Mouse (Mus musculus): ENCODE measurements around the gene Lgr4. TPM values are rescaled to one million over a fixed set of nuclear protein-coding genes. Genes with fewer than 3 reads are reported as not detected.

The Lgr4 gene
- polyA plus RNA-seq, 1 experiment from 2014 or later, result 20.8 TPM

DNA sequence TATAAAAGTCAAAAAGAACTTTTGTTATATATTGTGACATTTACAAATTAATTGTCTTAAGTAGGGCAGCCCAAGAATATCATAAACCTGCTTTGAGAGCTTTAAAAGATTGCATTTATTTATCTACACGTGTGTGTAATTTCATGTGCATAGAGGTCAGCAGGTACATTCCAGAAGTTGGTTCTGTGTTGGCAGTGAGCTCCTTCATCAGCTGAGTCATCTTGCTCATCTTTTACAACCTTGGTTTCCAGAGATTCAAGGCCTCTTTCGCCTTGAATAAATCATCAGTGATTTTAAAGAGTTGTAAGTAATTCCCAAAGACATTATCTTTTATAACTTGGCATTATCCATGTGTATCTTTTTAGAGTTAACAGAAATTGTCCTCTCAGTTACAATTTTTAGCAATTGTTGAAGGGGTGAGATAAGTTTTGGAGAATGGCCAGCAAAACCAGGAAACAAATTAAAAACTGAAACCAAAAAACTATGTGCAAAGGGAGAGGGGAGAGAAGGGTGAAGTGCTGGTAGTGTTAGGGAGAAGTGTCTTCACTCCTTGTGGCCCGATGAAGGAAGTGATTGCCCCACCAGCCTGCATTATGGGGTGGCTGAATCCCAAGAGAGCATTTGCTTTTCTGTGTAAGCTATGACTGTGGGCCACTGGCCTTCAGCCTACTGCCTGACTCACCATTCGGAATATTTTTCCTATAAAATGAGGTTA, 41.4 kb downstream of the Lgr4 start:
- 73% methylated on average over 4 of the region's 4 CpGs for WGBS
- H3K4me1 ChIP-seq (ENCODE audit: control insufficient read depth in 2 of 2, insufficient read depth in 2 of 2, low read length in 2 of 2), result peaks cover 9 to 52% of the 10 kb centered on the region in 2 experiments

DNA sequence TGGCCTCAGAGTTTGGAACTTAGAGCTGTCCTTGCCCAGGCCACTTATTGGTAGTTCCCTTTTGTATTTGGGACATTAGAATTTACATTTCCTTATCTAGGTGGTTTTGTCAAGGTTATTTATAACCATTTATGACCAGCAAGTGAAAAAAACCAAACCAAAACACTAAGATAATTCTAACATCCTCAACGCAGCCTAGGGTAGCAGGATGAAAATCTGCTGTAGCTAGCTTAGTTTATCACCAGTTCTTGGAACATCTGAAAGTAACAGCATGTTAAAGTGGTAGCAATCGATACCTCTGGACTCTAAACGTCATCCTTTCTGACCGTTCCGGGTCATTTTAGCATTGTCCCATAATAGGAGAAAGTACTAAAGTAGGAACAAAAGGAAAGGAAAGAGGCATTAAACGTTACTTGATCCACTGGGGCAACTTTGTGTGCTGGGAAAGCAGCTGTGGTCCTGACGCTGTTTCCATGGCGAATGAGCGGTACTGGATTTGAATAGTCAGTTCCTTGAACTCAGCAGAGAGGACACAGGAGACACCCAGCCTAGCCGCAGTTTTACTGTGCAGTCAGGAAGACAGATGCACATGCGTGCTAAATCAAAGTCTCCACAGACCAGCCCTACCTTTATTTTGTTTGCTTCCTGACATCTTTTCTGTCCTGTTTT, 42.1 kb downstream of the Lgr4 start:
- 75% methylated on average over 11 of the region's 11 CpGs for WGBS
- ATAC-seq (ENCODE audit: insufficient number of reproducible peaks, insufficient read depth, low FRiP score, low read depth), result no peak
- no peaks in the 10 kb centered on the region for H3K9me3 ChIP-seq (ENCODE audit: control insufficient read depth, low read length)
- H3K36me3 ChIP-seq (ENCODE audit: control insufficient read depth, insufficient read depth, low read length), result no peaks in the 10 kb centered on the region
- no peak overlapping the region for H3K27ac ChIP-seq (replicated peaks in 1 of 2; ENCODE audit: control insufficient read depth in 1 of 2, insufficient read depth in 1 of 2, low read depth in 2 of 2, low read length in 2 of 2)
- H3K27me3 ChIP-seq (ENCODE audit: control insufficient read depth, insufficient read depth, low read length), result no peaks in the 10 kb centered on the region
- H3K9ac ChIP-seq (ENCODE audit: low read length), result no peak overlapping the region
- H3K4me1 ChIP-seq (ENCODE audit: control insufficient read depth in 2 of 2, insufficient read depth in 2 of 2, low read length in 2 of 2), result peaks cover 8 to 51% of the 10 kb centered on the region in 2 experiments
- H3K4me2 ChIP-seq (ENCODE audit: low read length), result no peak overlapping the region
- H3K4me3 ChIP-seq (ENCODE audit: control insufficient read depth in 1 of 2, insufficient read depth in 1 of 2, low read depth in 1 of 2, low read length in 2 of 2), result no peak overlapping the region

More for the DNA sequence above, 41.4 kb downstream of the Lgr4 start:
- H3K36me3 ChIP-seq (ENCODE audit: control insufficient read depth, insufficient read depth, low read length), result no peaks in the 10 kb centered on the region
- no peak overlapping the region for H3K27ac ChIP-seq (replicated peaks in 1 of 2; ENCODE audit: control insufficient read depth in 1 of 2, insufficient read depth in 1 of 2, low read depth in 2 of 2, low read length in 2 of 2)
- H3K4me3 ChIP-seq (ENCODE audit: control insufficient read depth in 1 of 2, insufficient read depth in 1 of 2, low read depth in 1 of 2, low read length in 2 of 2), result no peak overlapping the region
- H3K4me2 ChIP-seq (ENCODE audit: low read length), result no peak overlapping the region
- no peak overlapping the region for H3K9ac ChIP-seq (ENCODE audit: low read length)
- H3K9me3 ChIP-seq (ENCODE audit: control insufficient read depth, low read length), result no peaks in the 10 kb centered on the region
- no peaks in the 10 kb centered on the region for H3K27me3 ChIP-seq (ENCODE audit: control insufficient read depth, insufficient read depth, low read length)
- no peak for ATAC-seq (ENCODE audit: insufficient number of reproducible peaks, insufficient read depth, low FRiP score, low read depth)

DNA sequence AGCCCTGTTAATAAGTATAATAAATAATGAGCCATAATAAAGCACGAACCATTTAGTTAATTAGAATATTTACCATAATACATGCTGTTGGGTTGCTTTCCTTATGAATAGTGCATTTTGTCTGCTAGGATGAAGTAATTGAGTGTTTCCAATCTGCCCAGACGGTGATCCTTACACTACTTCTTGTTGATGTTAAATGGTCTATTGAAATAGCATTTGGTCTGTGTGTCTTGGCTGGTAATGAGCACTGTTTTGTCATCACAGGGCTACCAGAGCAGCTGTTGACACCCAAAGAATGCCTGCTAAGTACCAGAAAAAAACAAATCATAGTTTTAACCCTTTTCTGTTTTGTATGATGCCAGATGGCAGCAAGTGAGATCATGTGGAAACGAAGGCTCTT, 42.8 kb downstream of the Lgr4 start:
- Histone ChIP-seq H3K36me3 (ENCODE audit: control insufficient read depth, insufficient read depth, low read length) (no peaks in the 10 kb centered on the region), H3K27me3 (ENCODE audit: control insufficient read depth, insufficient read depth, low read length) (no peaks in the 10 kb centered on the region), H3K9me3 (ENCODE audit: control insufficient read depth, low read length) (no peaks in the 10 kb centered on the region), H3K4me1 (ENCODE audit: control insufficient read depth in 2 of 2, insufficient read depth in 2 of 2, low read length in 2 of 2) (peaks cover 4 to 44% of the 10 kb centered on the region in 2 experiments), H3K27ac (replicated peaks in 1 of 2; ENCODE audit: control insufficient read depth in 1 of 2, insufficient read depth in 1 of 2, low read depth in 2 of 2, low read length in 2 of 2) (no peak overlapping the region), H3K4me3 (ENCODE audit: control insufficient read depth in 1 of 2, insufficient read depth in 1 of 2, low read depth in 1 of 2, low read length in 2 of 2) (no peak overlapping the region), H3K4me2 (ENCODE audit: low read length) (no peak overlapping the region), H3K9ac (ENCODE audit: low read length) (no peak overlapping the region)
- no peak for ATAC-seq (ENCODE audit: insufficient number of reproducible peaks, insufficient read depth, low FRiP score, low read depth)
- 64% methylated on average over 3 of the region's 3 CpGs for WGBS

DNA sequence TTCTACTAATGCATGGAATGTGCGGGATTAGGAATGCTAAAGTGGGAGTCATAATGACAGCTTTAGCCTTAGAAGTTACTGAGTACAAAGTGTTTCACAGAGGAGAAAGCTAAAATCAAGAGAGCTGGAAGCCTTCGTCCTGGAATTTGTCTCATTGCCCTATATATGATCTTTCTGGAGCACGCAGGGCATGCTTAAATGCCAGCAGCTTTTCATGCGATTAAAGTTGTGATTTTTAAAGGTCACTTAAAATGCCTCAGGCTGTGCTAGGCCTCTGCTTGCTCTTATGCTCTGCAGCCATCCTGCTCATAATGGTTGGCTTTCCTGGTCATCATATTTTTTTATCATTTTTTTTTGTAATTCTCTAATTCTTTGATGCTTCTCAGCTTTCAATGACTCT, 43.7 kb downstream of the Lgr4 start:
- no peaks in the 10 kb centered on the region for H3K9me3 ChIP-seq (ENCODE audit: control insufficient read depth, low read length)
- H3K36me3 ChIP-seq (ENCODE audit: control insufficient read depth, insufficient read depth, low read length), result no peaks in the 10 kb centered on the region
- no peak overlapping the region for H3K4me3 ChIP-seq (ENCODE audit: control insufficient read depth in 1 of 2, insufficient read depth in 1 of 2, low read depth in 1 of 2, low read length in 2 of 2)
- H3K4me1 ChIP-seq (ENCODE audit: control insufficient read depth in 2 of 2, insufficient read depth in 2 of 2, low read length in 2 of 2), result peaks cover 2 to 36% of the 10 kb centered on the region in 2 experiments
- no peak for ATAC-seq (ENCODE audit: insufficient number of reproducible peaks, insufficient read depth, low FRiP score, low read depth)
- no peak overlapping the region for H3K9ac ChIP-seq (ENCODE audit: low read length)
- H3K27ac ChIP-seq (replicated peaks in 1 of 2; ENCODE audit: control insufficient read depth in 1 of 2, insufficient read depth in 1 of 2, low read depth in 2 of 2, low read length in 2 of 2), result no peak overlapping the region; a peak in 1 of 4 replicates
- WGBS, result 59% methylated on average over 4 of the region's 4 CpGs
- no peak overlapping the region for H3K4me2 ChIP-seq (ENCODE audit: low read length)
- no peaks in the 10 kb centered on the region for H3K27me3 ChIP-seq (ENCODE audit: control insufficient read depth, insufficient read depth, low read length)

DNA sequence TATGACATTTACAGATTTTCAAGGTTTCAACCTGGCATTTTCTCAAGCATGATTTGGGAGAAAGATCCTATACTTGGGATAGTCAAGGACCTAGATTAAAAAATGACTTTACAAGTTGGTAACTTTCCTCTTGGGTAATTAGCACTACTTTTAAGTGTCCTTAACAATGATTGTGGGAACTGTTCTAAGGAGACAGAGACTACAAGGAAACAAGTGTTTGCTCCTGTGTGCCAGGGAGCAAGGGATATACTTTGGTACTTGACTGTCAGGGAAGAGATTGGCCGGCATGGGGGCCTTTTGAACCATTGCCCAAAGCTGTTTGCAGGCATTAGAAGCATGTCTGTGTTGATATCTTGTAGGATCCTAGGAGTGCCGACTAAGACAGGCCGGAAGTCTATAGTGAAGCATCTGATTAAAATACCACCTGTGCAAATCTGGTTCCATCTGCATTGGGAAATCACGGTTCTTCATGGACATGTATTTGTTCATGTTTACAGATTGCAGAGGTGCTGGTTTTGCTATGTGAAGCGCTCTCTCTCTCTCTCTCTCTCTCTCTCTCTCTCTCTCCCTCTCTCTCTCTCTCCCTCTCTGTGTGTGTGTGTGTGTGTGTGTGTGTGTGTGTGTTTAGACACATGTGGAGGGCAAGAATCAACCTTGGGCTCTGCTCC, 46.3 kb downstream of the Lgr4 start:
- Histone ChIP-seq H3K36me3 (ENCODE audit: control insufficient read depth, insufficient read depth, low read length) (no peaks in the 10 kb centered on the region), H3K9me3 (ENCODE audit: control insufficient read depth, low read length) (no peaks in the 10 kb centered on the region), H3K4me1 (ENCODE audit: control insufficient read depth in 2 of 2, insufficient read depth in 2 of 2, low read length in 2 of 2) (peaks cover 2 to 35% of the 10 kb centered on the region in 2 experiments), H3K4me2 (ENCODE audit: low read length) (no peak overlapping the region), H3K27me3 (ENCODE audit: control insufficient read depth, insufficient read depth, low read length) (no peaks in the 10 kb centered on the region), H3K27ac (replicated peaks in 1 of 2; ENCODE audit: control insufficient read depth in 1 of 2, insufficient read depth in 1 of 2, low read depth in 2 of 2, low read length in 2 of 2) (no peak overlapping the region), H3K9ac (ENCODE audit: low read length) (no peak overlapping the region), H3K4me3 (ENCODE audit: control insufficient read depth in 1 of 2, insufficient read depth in 1 of 2, low read depth in 1 of 2, low read length in 2 of 2) (no peak overlapping the region)
- WGBS, result 51% methylated on average over 5 of the region's 5 CpGs
- ATAC-seq (ENCODE audit: insufficient number of reproducible peaks, insufficient read depth, low FRiP score, low read depth), result no peak

DNA sequence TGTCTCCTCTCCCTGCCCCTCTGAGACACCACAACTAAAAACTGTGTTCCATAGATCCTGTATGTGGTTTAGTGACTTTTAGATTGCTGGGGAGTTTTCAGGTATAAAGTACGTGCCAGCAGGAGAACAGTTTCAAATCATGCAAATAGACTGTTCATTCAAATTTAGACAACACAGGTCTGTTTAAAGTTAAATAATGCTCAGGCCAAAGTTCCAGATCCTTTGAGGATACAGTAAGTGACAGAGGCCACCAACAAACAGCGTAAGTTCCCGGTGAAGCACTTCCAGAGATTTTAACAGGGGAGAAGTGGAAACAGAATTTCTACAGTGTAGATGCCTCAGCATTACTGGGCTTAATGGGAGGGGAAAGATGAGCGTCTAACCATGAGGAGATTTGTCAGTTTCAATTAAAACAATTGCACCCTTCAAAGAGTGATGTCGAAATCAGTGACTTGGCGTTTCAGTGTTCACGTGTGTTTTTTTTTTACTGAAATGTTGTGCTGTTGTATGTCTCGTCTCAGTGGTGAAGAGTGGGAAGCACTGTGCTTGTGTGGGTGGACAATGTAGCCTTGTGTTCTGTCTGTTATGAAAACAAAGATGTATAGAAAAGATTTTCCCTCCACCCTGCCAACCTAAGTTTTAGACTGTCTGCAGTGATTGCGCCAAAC, 48.4 kb downstream of the Lgr4 start:
- Histone ChIP-seq H3K4me2 (ENCODE audit: low read length) (no peak overlapping the region), H3K9ac (ENCODE audit: low read length) (no peak overlapping the region), H3K27me3 (ENCODE audit: control insufficient read depth, insufficient read depth, low read length) (no peaks in the 10 kb centered on the region), H3K4me3 (ENCODE audit: control insufficient read depth in 1 of 2, insufficient read depth in 1 of 2, low read depth in 1 of 2, low read length in 2 of 2) (no peak overlapping the region), H3K36me3 (ENCODE audit: control insufficient read depth, insufficient read depth, low read length) (no peaks in the 10 kb centered on the region), H3K9me3 (ENCODE audit: control insufficient read depth, low read length) (no peaks in the 10 kb centered on the region), H3K27ac (replicated peaks in 1 of 2; ENCODE audit: control insufficient read depth in 1 of 2, insufficient read depth in 1 of 2, low read depth in 2 of 2, low read length in 2 of 2) (no peak overlapping the region), H3K4me1 (ENCODE audit: control insufficient read depth in 2 of 2, insufficient read depth in 2 of 2, low read length in 2 of 2) (peaks cover 8 to 43% of the 10 kb centered on the region in 2 experiments)
- no peak for ATAC-seq (ENCODE audit: insufficient number of reproducible peaks, insufficient read depth, low FRiP score, low read depth)
- WGBS, result 79% methylated on average over 9 of the region's 9 CpGs

DNA sequence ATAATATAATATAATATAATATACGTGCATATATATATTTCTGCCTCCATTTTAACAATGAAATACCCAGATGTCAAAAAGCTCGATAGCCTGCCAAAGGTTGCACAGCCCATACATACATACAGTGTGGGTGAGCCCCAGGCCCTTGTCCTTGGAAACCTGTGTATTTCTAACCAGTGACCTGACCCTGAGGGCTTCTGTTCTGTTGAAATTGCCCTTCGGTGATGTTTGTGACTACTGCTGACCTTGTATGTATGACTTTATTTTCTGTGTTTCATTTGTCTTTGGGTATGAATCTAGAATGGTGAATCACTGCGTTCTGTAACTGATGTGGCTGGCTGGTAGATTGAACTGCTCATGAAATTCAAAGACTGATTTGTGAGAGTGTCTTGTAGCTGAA, 49.4 kb downstream of the Lgr4 start:
- Histone ChIP-seq H3K4me3 (ENCODE audit: control insufficient read depth in 1 of 2, insufficient read depth in 1 of 2, low read depth in 1 of 2, low read length in 2 of 2) (no peak overlapping the region), H3K4me2 (ENCODE audit: low read length) (no peak overlapping the region), H3K4me1 (ENCODE audit: control insufficient read depth in 2 of 2, insufficient read depth in 2 of 2, low read length in 2 of 2) (peaks cover 8 to 41% of the 10 kb centered on the region in 2 experiments), H3K27ac (replicated peaks in 1 of 2; ENCODE audit: control insufficient read depth in 1 of 2, insufficient read depth in 1 of 2, low read depth in 2 of 2, low read length in 2 of 2) (no peak overlapping the region), H3K27me3 (ENCODE audit: control insufficient read depth, insufficient read depth, low read length) (no peaks in the 10 kb centered on the region), H3K9me3 (ENCODE audit: control insufficient read depth, low read length) (no peaks in the 10 kb centered on the region), H3K36me3 (ENCODE audit: control insufficient read depth, insufficient read depth, low read length) (no peaks in the 10 kb centered on the region), H3K9ac (ENCODE audit: low read length) (no peak overlapping the region)
- WGBS, result 99% methylated on average over 4 of the region's 4 CpGs
- ATAC-seq (ENCODE audit: insufficient number of reproducible peaks, insufficient read depth, low FRiP score, low read depth), result no peak

Data from heart, embryonic 14.5 days (tissue).